ENCODE assay signal across 9 mouse cellular contexts in genomic region chr2:25318119-25318966, GRCm38 (mm10). TPM values are rescaled to one million over a fixed set of nuclear protein-coding genes. Genes with fewer than 3 reads are reported as not detected.
DNase-seq lines count a peak whose midpoint lies in the region; ATAC-seq lines count a peak whose summit lies in the region.
"Had no signal": no experiment of that assay in that cellular context is flagged by ENCODE, and none has a peak within 500 bp of the region (broad histone marks: within the 10 kb centered on the region; RNA-seq: fewer than 3 reads in every experiment).

No protein-coding gene starts in this region.

- peaks cover 7% of the 10 kb centered on the region; the same call in 1 of the 2 replicates for H3K4me1 ChIP-seq in heart, embryonic 10.5 days
- H3K4me1 ChIP-seq in intestine, embryonic 16.5 days (ENCODE audit: control insufficient read depth, insufficient read depth, low read length) = 0 out of 2 replicates have a peak, but pooled peaks cover 3% of the 10 kb centered on the region
- peaks cover 6% of the 10 kb centered on the region; the same call in 1 of the 2 replicates for H3K4me1 ChIP-seq in neural tube, embryonic 14.5 days (ENCODE audit: control insufficient read depth, insufficient read depth, low read length)

- 8% methylated on average over 31 of the region's 31 CpGs for WGBS in heart, embryonic 10.5 days
- 5% methylated on average over 31 of the region's 31 CpGs for WGBS in intestine, embryonic 16.5 days
- 3% methylated on average over 31 of the region's 31 CpGs for WGBS in neural tube, embryonic 14.5 days

- no peaks in the 10 kb centered on the region for H3K9me3 ChIP-seq in heart, embryonic 10.5 days
- no peaks in the 10 kb centered on the region for H3K9me3 ChIP-seq in intestine, embryonic 16.5 days (ENCODE audit: control insufficient read depth, low read length)
- H3K9me3 ChIP-seq in neural tube, embryonic 14.5 days (ENCODE audit: control insufficient read depth, low read length) = no peaks in the 10 kb centered on the region

- no peak overlapping the region for H3K27ac ChIP-seq in heart, embryonic 10.5 days
- H3K27ac ChIP-seq in intestine, embryonic 16.5 days (ENCODE audit: low read length) = no peak overlapping the region
- peak overlapping the region; percentile 78 for H3K27ac ChIP-seq in neural tube, embryonic 14.5 days (ENCODE audit: low read depth, low read length)

- H3K9ac ChIP-seq in intestine, embryonic 16.5 days (ENCODE audit: low read depth, low read length) = no peak overlapping the region
- peak overlapping the region; percentile 68 for H3K9ac ChIP-seq in neural tube, embryonic 14.5 days (replicated peaks; ENCODE audit: low read depth, low read length)

- no peaks in the 10 kb centered on the region for H3K36me3 ChIP-seq in heart, embryonic 10.5 days
- no peaks in the 10 kb centered on the region for H3K36me3 ChIP-seq in intestine, embryonic 16.5 days (ENCODE audit: control insufficient read depth, insufficient read depth, low read length)
- H3K36me3 ChIP-seq in neural tube, embryonic 14.5 days (ENCODE audit: control insufficient read depth, insufficient read depth, low read length) = no peaks in the 10 kb centered on the region; the same call in 1 of the 2 replicates

- no peak for DNase-seq in heart, embryonic 10.5 days (ENCODE audit: low spot score)
- no peak for DNase-seq in heart, postnatal 14 days
- DNase-seq in right cerebral cortex, adult 2 months (ENCODE audit: low spot score in 2 of 2) = peak; percentile 57 to 66
- DNase-seq in right cerebral cortex, postnatal 4 days = no peak
- DNase-seq in ovary, postnatal 14 days (ENCODE audit: low spot score) = no peak
- no peak for DNase-seq in ovary, adult 18-20 months (ENCODE audit: low spot score)

- peaks cover 83% of the 10 kb centered on the region for H3K27me3 ChIP-seq in heart, embryonic 10.5 days (ENCODE audit: insufficient read depth, poor library complexity, severe bottlenecking)
- peaks cover 42% of the 10 kb centered on the region for H3K27me3 ChIP-seq in intestine, embryonic 16.5 days (replicated peaks; ENCODE audit: control insufficient read depth, insufficient read depth, low read length)
- peaks cover 28% of the 10 kb centered on the region for H3K27me3 ChIP-seq in neural tube, embryonic 14.5 days (ENCODE audit: control insufficient read depth, insufficient read depth, low read length)

- peak; percentile 21; the same call in 1 of the 2 replicates for ATAC-seq in intestine, embryonic 16.5 days
- ATAC-seq in neural tube, embryonic 14.5 days (ENCODE audit: low read depth) = peak; percentile 78

- intact Hi-C loops in heart, postnatal 14 days (cut with DNase I) = no loop called here

- H3K4me2 ChIP-seq in intestine, embryonic 16.5 days (ENCODE audit: low read depth, low read length) = peak overlapping the region; percentile 61
- H3K4me2 ChIP-seq in neural tube, embryonic 14.5 days (ENCODE audit: low read depth, low read length) = peak overlapping the region; percentile 66

- H3K4me3 ChIP-seq in heart, embryonic 10.5 days = peak overlapping the region; percentile 53
- H3K4me3 ChIP-seq in intestine, embryonic 16.5 days (ENCODE audit: low read length) = peak overlapping the region; percentile 39
- peak overlapping the region; percentile 64 for H3K4me3 ChIP-seq in neural tube, embryonic 14.5 days (ENCODE audit: low read depth, low read length)
- H3K4me3 ChIP-seq: erythroblast, embryonic 14.5 days had no signal

RNA-seq across cellular contexts. Expression of gene Grin1, which starts 0.6 kb away (rescaled TPM):
- polyA plus RNA-seq in heart, embryonic 10.5 days (2016; fragmentation: Nextera tagmentation; extraction: Ambion mirVana) = 0.93 TPM in 1 of 2 replicates, not detected in the other
- not detected for total RNA-seq in heart, postnatal 14 days (2021)
- 1.7 and 2.1 TPM in 2 replicates for polyA plus RNA-seq in intestine, embryonic 16.5 days (2015; fragmentation: Nextera tagmentation; extraction: Ambion mirVana)
- polyA plus RNA-seq in neural tube, embryonic 14.5 days (2014; fragmentation: Nextera tagmentation; extraction: Ambion mirVana) = 60.8 and 89.4 TPM in 2 replicates
- polyA plus RNA-seq: erythroblast, embryonic 14.5 days had no signal

RNA-seq across cellular contexts. Expression of gene Man1b1, which starts 13.8 kb away (rescaled TPM):
- 31.7 and 52.3 TPM in 2 replicates for polyA plus RNA-seq in heart, embryonic 10.5 days (2016; fragmentation: Nextera tagmentation; extraction: Ambion mirVana)
- total RNA-seq in heart, postnatal 14 days (2021) = 10 to 100 TPM; 22.1 to 22.2 TPM
- 36.7 and 43.2 TPM in 2 replicates for polyA plus RNA-seq in intestine, embryonic 16.5 days (2015; fragmentation: Nextera tagmentation; extraction: Ambion mirVana)
- polyA plus RNA-seq in neural tube, embryonic 14.5 days (2014; fragmentation: Nextera tagmentation; extraction: Ambion mirVana) = 59.9 and 85.5 TPM in 2 replicates

RNA-seq across cellular contexts. Expression of gene Lrrc26, which starts 28.6 kb away (rescaled TPM):
- not detected in 2 replicates for polyA plus RNA-seq in heart, embryonic 10.5 days (2016; fragmentation: Nextera tagmentation; extraction: Ambion mirVana)
- total RNA-seq in heart, postnatal 14 days (2021) = under 1 TPM in 1 of 2 experiments, not detected in 1; 0.55 TPM
- polyA plus RNA-seq in intestine, embryonic 16.5 days (2015; fragmentation: Nextera tagmentation; extraction: Ambion mirVana) = 1.9 and 2.5 TPM in 2 replicates
- 0.45 TPM in 1 of 2 replicates, not detected in the other for polyA plus RNA-seq in neural tube, embryonic 14.5 days (2014; fragmentation: Nextera tagmentation; extraction: Ambion mirVana)
- polyA plus RNA-seq: erythroblast, embryonic 14.5 days had no signal

RNA-seq across cellular contexts. Expression of gene Tmem210, which starts 30.4 kb away (rescaled TPM):
- not detected in 2 replicates for polyA plus RNA-seq in heart, embryonic 10.5 days (2016; fragmentation: Nextera tagmentation; extraction: Ambion mirVana)
- not detected for total RNA-seq in heart, postnatal 14 days (2021)
- polyA plus RNA-seq in intestine, embryonic 16.5 days (2015; fragmentation: Nextera tagmentation; extraction: Ambion mirVana) = not detected in 2 replicates
- polyA plus RNA-seq in neural tube, embryonic 14.5 days (2014; fragmentation: Nextera tagmentation; extraction: Ambion mirVana) = not detected in 2 replicates
- polyA plus RNA-seq: erythroblast, embryonic 14.5 days had no signal

RNA-seq across cellular contexts. Expression of gene Dpp7, which starts 37.8 kb away (rescaled TPM):
- 12.9 and 19.1 TPM in 2 replicates for polyA plus RNA-seq in heart, embryonic 10.5 days (2016; fragmentation: Nextera tagmentation; extraction: Ambion mirVana)
- 1 to 10 TPM; 2.7 to 3.9 TPM for total RNA-seq in heart, postnatal 14 days (2021)
- polyA plus RNA-seq in intestine, embryonic 16.5 days (2015; fragmentation: Nextera tagmentation; extraction: Ambion mirVana) = 74.4 and 104 TPM in 2 replicates
- polyA plus RNA-seq in neural tube, embryonic 14.5 days (2014; fragmentation: Nextera tagmentation; extraction: Ambion mirVana) = 23.9 and 27.1 TPM in 2 replicates

Comparison
In these comparisons a context has a peak if more than half of its experiments do, and no peak if none do; other contexts are left out.
1. DNase-seq: peak in right cerebral cortex, adult 2 months (2 of 2); none in heart, embryonic 10.5 days (single experiment), heart, postnatal 14 days (0 of 2), right cerebral cortex, postnatal 4 days (single experiment), ovary, postnatal 14 days (single experiment) and ovary, adult 18-20 months (single experiment).
2. RNA of gene Grin1, which starts 0.6 kb away (polyA plus RNA-seq): 60.8 to 89.4 TPM in neural tube, embryonic 14.5 days; 1.7 to 2.1 TPM in intestine, embryonic 16.5 days and 0.93 TPM in heart, embryonic 10.5 days; every median in the first group is over 10 times any median in the second.
3. Peak in every context shown above with its lines, with median percentiles within 50 percentile points of each other: H3K4me3 ChIP-seq.